Comparison of ENCODE assay signal across 12 mouse cellular contexts in genomic region chr9:115760496-115760895, GRCm38 (mm10).
DNase-seq lines count a peak whose midpoint lies in the region; ATAC-seq and TF ChIP-seq lines count a peak whose summit lies in the region.
"Had no signal": no experiment of that assay in that cellular context is flagged by ENCODE, and none has a peak within 500 bp of the region (broad histone marks: within the 10 kb centered on the region; RNA-seq: fewer than 3 reads in every experiment).

No protein-coding gene starts in this region.

- H3K4me2 ChIP-seq in kidney, postnatal 0 days (ENCODE audit: low read length) = no peak overlapping the region
- H3K4me2 ChIP-seq in lung, postnatal 0 days (replicated peaks; ENCODE audit: low read depth, low read length) = no peak overlapping the region
- H3K4me2 ChIP-seq: embryonic facial prominence, embryonic 12.5 days; midbrain, embryonic 12.5 days; neural tube, embryonic 15.5 days had no signal

- peak; percentile 73; the same call in 1 of the 2 replicates for TF ChIP-seq EP300 in lung, postnatal 0 days (IDR thresholded peaks at IDR 0.05)

- no peak overlapping the region for H3K4me3 ChIP-seq in kidney, postnatal 0 days (replicated peaks; ENCODE audit: low read depth, low read length)
- no peak overlapping the region for H3K4me3 ChIP-seq in lung, postnatal 0 days (ENCODE audit: low read depth, low read length)
- H3K4me3 ChIP-seq in embryonic facial prominence, embryonic 10.5 days = no peak overlapping the region
- H3K4me3 ChIP-seq: embryonic facial prominence, embryonic 12.5 days; midbrain, embryonic 12.5 days; neural tube, embryonic 15.5 days had no signal

- H3K27me3 ChIP-seq in kidney, postnatal 0 days (ENCODE audit: insufficient read depth, low read length) = no peaks in the 10 kb centered on the region
- no peaks in the 10 kb centered on the region for H3K27me3 ChIP-seq in lung, postnatal 0 days (replicated peaks; ENCODE audit: insufficient read depth, low read length)
- H3K27me3 ChIP-seq in embryonic facial prominence, embryonic 10.5 days (replicated peaks; ENCODE audit: low read depth, poor library complexity, severe bottlenecking) = no peaks in the 10 kb centered on the region
- H3K27me3 ChIP-seq: embryonic facial prominence, embryonic 12.5 days; midbrain, embryonic 12.5 days; neural tube, embryonic 15.5 days had no signal

- H3K9ac ChIP-seq in kidney, postnatal 0 days (ENCODE audit: low read depth, low read length) = no peak overlapping the region
- no peak overlapping the region for H3K9ac ChIP-seq in lung, postnatal 0 days (replicated peaks; ENCODE audit: low read depth)
- H3K9ac ChIP-seq: embryonic facial prominence, embryonic 12.5 days; midbrain, embryonic 12.5 days; neural tube, embryonic 15.5 days had no signal

- WGBS in kidney, postnatal 0 days = 36% methylated on average over 2 of the region's 2 CpGs
- WGBS in lung, postnatal 0 days = 6% methylated on average over 2 of the region's 2 CpGs
- WGBS in embryonic facial prominence, embryonic 10.5 days = 26% methylated on average over 2 of the region's 2 CpGs

- peak; percentile 56 to 74 for DNase-seq in adrenal gland, adult (ENCODE audit: inconsistent age in 2 of 2, low spot score in 1 of 2)
- DNase-seq in adrenal gland, postnatal 4 days (ENCODE audit: low spot score in 2 of 2) = no peak
- peak; percentile 27 for DNase-seq in embryo, embryonic 10.5 days (ENCODE audit: low spot score)
- peak; percentile 52 for DNase-seq in kidney, postnatal 0 days (ENCODE audit: low spot score)
- DNase-seq in lung, postnatal 0 days (ENCODE audit: low spot score) = peak; percentile 28
- no peak for DNase-seq in left cerebral cortex, adult 8-10 months (ENCODE audit: low spot score in 2 of 2)
- no peak for DNase-seq in thymus, postnatal 0 days (ENCODE audit: low spot score)
- no peak for DNase-seq in embryonic facial prominence, embryonic 10.5 days (ENCODE audit: low spot score)

- no peaks in the 10 kb centered on the region for H3K9me3 ChIP-seq in kidney, postnatal 0 days (replicated peaks; ENCODE audit: low read length)
- H3K9me3 ChIP-seq in lung, postnatal 0 days (ENCODE audit: low read length) = no peaks in the 10 kb centered on the region
- no peaks in the 10 kb centered on the region for H3K9me3 ChIP-seq in embryonic facial prominence, embryonic 10.5 days
- H3K9me3 ChIP-seq: embryonic facial prominence, embryonic 12.5 days; midbrain, embryonic 12.5 days; neural tube, embryonic 15.5 days had no signal

- TF ChIP-seq CTCF in kidney, postnatal 0 days (IDR thresholded peaks at IDR 0.05; ENCODE audit: low read depth) = no peak
- TF ChIP-seq CTCF in lung, postnatal 0 days (IDR thresholded peaks at IDR 0.05) = no peak

- H3K36me3 ChIP-seq in kidney, postnatal 0 days (ENCODE audit: insufficient read depth, low read length) = no peaks in the 10 kb centered on the region
- no peaks in the 10 kb centered on the region for H3K36me3 ChIP-seq in lung, postnatal 0 days (ENCODE audit: insufficient read depth, low read length)
- H3K36me3 ChIP-seq in embryonic facial prominence, embryonic 10.5 days (replicated peaks) = no peaks in the 10 kb centered on the region
- H3K36me3 ChIP-seq: embryonic facial prominence, embryonic 12.5 days; midbrain, embryonic 12.5 days; neural tube, embryonic 15.5 days had no signal

- H3K4me1 ChIP-seq in kidney, postnatal 0 days (replicated peaks; ENCODE audit: insufficient read depth, low read length) = no peaks in the 10 kb centered on the region; the same call in 1 of the 2 replicates
- no peaks in the 10 kb centered on the region for H3K4me1 ChIP-seq in lung, postnatal 0 days (ENCODE audit: insufficient read depth, low read depth, low read length)
- H3K4me1 ChIP-seq in embryonic facial prominence, embryonic 10.5 days = peaks cover 8% of the 10 kb centered on the region

- peak; percentile 36; the same call in 1 of the 2 replicates for ATAC-seq in kidney, postnatal 0 days (replicated peaks; ENCODE audit: low FRiP score, low read depth)
- ATAC-seq in lung, postnatal 0 days = peak; percentile 76
- ATAC-seq: hindbrain, postnatal 0 days had no signal

- no peak overlapping the region for H3K27ac ChIP-seq in kidney, postnatal 0 days
- no peak overlapping the region for H3K27ac ChIP-seq in lung, postnatal 0 days (ENCODE audit: low read length)
- no peak overlapping the region; the same call in 1 of the 2 replicates for H3K27ac ChIP-seq in embryonic facial prominence, embryonic 10.5 days (replicated peaks)
- H3K27ac ChIP-seq: embryonic facial prominence, embryonic 12.5 days; hindbrain, postnatal 0 days; midbrain, embryonic 12.5 days; neural tube, embryonic 15.5 days had no signal

Comparison
In these comparisons a context has a peak if more than half of its experiments do, and no peak if none do; other contexts are left out.
1. DNase-seq: peak in adrenal gland, adult (2 of 2), embryo, embryonic 10.5 days (single experiment), kidney, postnatal 0 days (single experiment) and lung, postnatal 0 days (single experiment); none in adrenal gland, postnatal 4 days (0 of 2), left cerebral cortex, adult 8-10 months (0 of 2), thymus, postnatal 0 days (single experiment) and embryonic facial prominence, embryonic 10.5 days (single experiment).